In the genomic region with DNA sequence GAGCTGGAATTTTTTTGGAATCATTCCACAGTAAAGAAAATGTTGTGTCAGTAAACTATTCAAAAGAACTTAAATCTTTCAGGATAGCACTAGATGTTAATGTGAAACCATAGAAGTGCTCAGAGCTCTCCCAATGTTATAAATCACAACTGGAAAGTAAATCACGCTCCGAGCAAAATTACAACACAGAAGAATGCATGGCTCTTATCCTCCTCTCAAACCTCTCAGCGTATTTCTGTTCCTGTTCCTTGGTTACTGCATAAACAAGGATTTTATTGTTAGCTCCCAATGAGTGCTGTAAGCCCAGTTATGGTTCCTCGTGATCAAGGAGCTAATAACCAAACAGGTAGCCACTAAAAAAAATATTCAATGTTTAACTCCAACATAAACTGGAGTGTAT, we compare ENCODE assay signal across 24 mouse cellular contexts.
DNase-seq lines count a peak whose midpoint lies in the region; ATAC-seq and TF ChIP-seq lines count a peak whose summit lies in the region.
"Had no signal": no experiment of that assay in that cellular context is flagged by ENCODE, and none has a peak within 500 bp of the region (broad histone marks: within the 10 kb centered on the region; RNA-seq: fewer than 3 reads in every experiment).

No protein-coding gene starts in this region.

- intact Hi-C loops in heart, adult 2 months (cut with DNase I), result no loop called here

- TF ChIP-seq POLR2A in heart, adult 2 months (IDR thresholded peaks at IDR 0.05; ENCODE audit: insufficient read depth, low read depth, low read length), result no peak

- 0 out of 2 replicates have a peak, but pooled peaks have one; percentile 40 for ATAC-seq in kidney, embryonic 15.5 days (replicated peaks; ENCODE audit: low FRiP score)
- ATAC-seq in midbrain, embryonic 11.5 days (ENCODE audit: low FRiP score), result no peak
- no peak for ATAC-seq in midbrain, embryonic 14.5 days (ENCODE audit: low FRiP score, low TSS enrichment)
- ATAC-seq: CD4-positive, CD25-positive, alpha-beta regulatory T cell, adult 4 months; forebrain, embryonic 14.5 days; forebrain, postnatal 0 days; intestine, postnatal 0 days had no signal

- no peaks in the 10 kb centered on the region for H3K79me2 ChIP-seq in heart, adult 2 months (replicated peaks; ENCODE audit: control insufficient read depth, insufficient read depth, low read length)

- no peak overlapping the region for H3K4me2 ChIP-seq in kidney, embryonic 15.5 days
- no peak overlapping the region for H3K4me2 ChIP-seq in midbrain, embryonic 11.5 days
- no peak overlapping the region for H3K4me2 ChIP-seq in midbrain, embryonic 14.5 days (ENCODE audit: low read length)
- H3K4me2 ChIP-seq: embryonic facial prominence, embryonic 12.5 days; embryonic facial prominence, embryonic 15.5 days; heart, embryonic 13.5 days; hindbrain, embryonic 12.5 days; hindbrain, embryonic 15.5 days had no signal

- no peaks in the 10 kb centered on the region for H3K36me3 ChIP-seq in heart, adult 2 months (ENCODE audit: control insufficient read depth, insufficient read depth, low read length)
- no peaks in the 10 kb centered on the region for H3K36me3 ChIP-seq in kidney, embryonic 15.5 days
- no peaks in the 10 kb centered on the region for H3K36me3 ChIP-seq in midbrain, embryonic 11.5 days (ENCODE audit: control insufficient read depth, insufficient read depth, low read length)
- no peaks in the 10 kb centered on the region for H3K36me3 ChIP-seq in midbrain, embryonic 14.5 days (ENCODE audit: control insufficient read depth, insufficient read depth, low read length)
- H3K36me3 ChIP-seq: embryonic facial prominence, embryonic 12.5 days; embryonic facial prominence, embryonic 15.5 days; heart, embryonic 13.5 days; hindbrain, embryonic 12.5 days; hindbrain, embryonic 15.5 days had no signal

- 44% methylated on average over 4 of the region's 4 CpGs for WGBS in heart, adult 2 months
- WGBS in kidney, embryonic 15.5 days, result 29% methylated on average over 4 of the region's 4 CpGs
- WGBS in midbrain, embryonic 11.5 days, result 89% methylated on average over 4 of the region's 4 CpGs
- 90% methylated on average over 4 of the region's 4 CpGs for WGBS in midbrain, embryonic 14.5 days

- peak; percentile 4 for DNase-seq in heart, adult 9 months (ENCODE audit: low spot score in 2 of 2)
- no peak for DNase-seq in heart, adult 2 months
- no peak for DNase-seq in kidney, postnatal 25 days
- DNase-seq in midbrain, embryonic 11.5 days (ENCODE audit: low spot score, missing footprints), result peak; percentile 57
- DNase-seq in midbrain, embryonic 14.5 days, result no peak
- DNase-seq in thymus, postnatal 0 days (ENCODE audit: low spot score), result no peak
- DNase-seq: adrenal gland, adult 2 months; adrenal gland, postnatal 14 days; cerebellum, adult 11 months; cerebellum, adult 2 months; cerebellum, adult 9-11 months; cerebellum, postnatal 25 days; forebrain, postnatal 0 days; gastrocnemius, adult 2 months; gastrocnemius, postnatal 25 days had no signal

- no peak overlapping the region for H3K4me3 ChIP-seq in heart, adult 2 months
- H3K4me3 ChIP-seq in kidney, embryonic 15.5 days (replicated peaks), result no peak overlapping the region
- H3K4me3 ChIP-seq in midbrain, embryonic 11.5 days (ENCODE audit: low read depth, low read length), result no peak overlapping the region
- H3K4me3 ChIP-seq in midbrain, embryonic 14.5 days (replicated peaks; ENCODE audit: low read depth, low read length), result no peak overlapping the region
- H3K4me3 ChIP-seq: embryonic facial prominence, embryonic 12.5 days; embryonic facial prominence, embryonic 15.5 days; gastrocnemius, adult 2 months; heart, embryonic 13.5 days; hindbrain, embryonic 12.5 days; hindbrain, embryonic 15.5 days had no signal

- TF ChIP-seq EP300 in heart, adult 2 months (IDR thresholded peaks at IDR 0.05; ENCODE audit: insufficient read depth, low read depth, low read length), result no peak

- no peaks in the 10 kb centered on the region for H3K9me3 ChIP-seq in kidney, embryonic 15.5 days (replicated peaks)
- H3K9me3 ChIP-seq in midbrain, embryonic 11.5 days (ENCODE audit: control insufficient read depth, low read length), result no peaks in the 10 kb centered on the region
- H3K9me3 ChIP-seq in midbrain, embryonic 14.5 days (ENCODE audit: control insufficient read depth, low read length), result no peaks in the 10 kb centered on the region
- H3K9me3 ChIP-seq: embryonic facial prominence, embryonic 15.5 days; heart, embryonic 13.5 days; hindbrain, embryonic 12.5 days; hindbrain, embryonic 15.5 days had no signal

- no peak for TF ChIP-seq CTCF in heart, adult 2 months (IDR thresholded peaks at IDR 0.05)

- no peak overlapping the region for H3K9ac ChIP-seq in heart, adult 2 months (ENCODE audit: low read depth, low read length)
- no peak overlapping the region for H3K9ac ChIP-seq in kidney, embryonic 15.5 days
- H3K9ac ChIP-seq in midbrain, embryonic 11.5 days (ENCODE audit: low read length), result no peak overlapping the region
- H3K9ac ChIP-seq in midbrain, embryonic 14.5 days (replicated peaks; ENCODE audit: low read length), result no peak overlapping the region
- H3K9ac ChIP-seq: embryonic facial prominence, embryonic 12.5 days; embryonic facial prominence, embryonic 15.5 days; forebrain, postnatal 0 days; heart, embryonic 13.5 days; hindbrain, embryonic 12.5 days; hindbrain, embryonic 15.5 days had no signal

- no peaks in the 10 kb centered on the region for H3K27me3 ChIP-seq in heart, adult 2 months (ENCODE audit: control insufficient read depth, insufficient read depth, low read length)
- no peaks in the 10 kb centered on the region for H3K27me3 ChIP-seq in kidney, embryonic 15.5 days
- no peaks in the 10 kb centered on the region for H3K27me3 ChIP-seq in midbrain, embryonic 11.5 days (ENCODE audit: control insufficient read depth, insufficient read depth, low read length)
- H3K27me3 ChIP-seq in midbrain, embryonic 14.5 days (ENCODE audit: control insufficient read depth, insufficient read depth, low read length), result no peaks in the 10 kb centered on the region
- H3K27me3 ChIP-seq: embryonic facial prominence, embryonic 12.5 days; embryonic facial prominence, embryonic 15.5 days; heart, embryonic 13.5 days; hindbrain, embryonic 12.5 days; hindbrain, embryonic 15.5 days had no signal

- no peaks in the 10 kb centered on the region for H3K4me1 ChIP-seq in heart, adult 2 months (ENCODE audit: control insufficient read depth, insufficient read depth, low read length)
- no peaks in the 10 kb centered on the region for H3K4me1 ChIP-seq in kidney, embryonic 15.5 days
- H3K4me1 ChIP-seq in midbrain, embryonic 11.5 days (ENCODE audit: control insufficient read depth, insufficient read depth, low read length), result no peaks in the 10 kb centered on the region
- H3K4me1 ChIP-seq in midbrain, embryonic 14.5 days (ENCODE audit: control insufficient read depth, insufficient read depth, low read length), result no peaks in the 10 kb centered on the region
- H3K4me1 ChIP-seq: embryonic facial prominence, embryonic 12.5 days; embryonic facial prominence, embryonic 15.5 days; heart, embryonic 13.5 days; hindbrain, embryonic 12.5 days; hindbrain, embryonic 15.5 days had no signal

- no peak overlapping the region for H3K27ac ChIP-seq in heart, adult 2 months
- no peak overlapping the region for H3K27ac ChIP-seq in kidney, embryonic 15.5 days
- H3K27ac ChIP-seq in midbrain, embryonic 11.5 days (ENCODE audit: low read depth, low read length), result no peak overlapping the region
- no peak overlapping the region for H3K27ac ChIP-seq in midbrain, embryonic 14.5 days (replicated peaks; ENCODE audit: low read depth, low read length)
- H3K27ac ChIP-seq: embryonic facial prominence, embryonic 12.5 days; embryonic facial prominence, embryonic 15.5 days; gastrocnemius, adult 2 months; heart, embryonic 13.5 days; hindbrain, embryonic 12.5 days; hindbrain, embryonic 15.5 days had no signal

Comparison
In these comparisons a context has a peak if more than half of its experiments do, and no peak if none do; other contexts are left out.
1. DNase-seq: peak in heart, adult 9 months (2 of 2) and midbrain, embryonic 11.5 days (single experiment); none in heart, adult 2 months (0 of 2), kidney, postnatal 25 days (0 of 2), midbrain, embryonic 14.5 days (single experiment) and thymus, postnatal 0 days (single experiment).